Mouse (Mus musculus) heart, postnatal 25 days (tissue): ENCODE results near the gene Padi2. TPM values are rescaled to one million over a fixed set of nuclear protein-coding genes. Genes with fewer than 3 reads are reported as not detected.

Experiments used
- DNase-seq: peaks from one replicate; pipeline ENCODE4 v3.0.0; 2022; ENCODE audit warnings: low spot score
- intact Hi-C: fragments of 180-260 bp; cut with DNase I; formaldehyde crosslinking; loops from one replicate; pipeline ENCODE4 v1.15.1; 2025
- total RNA-seq, 2 experiments: library from RNA; stranded (reverse); gene quantifications; 2 replicates each; pipeline ENCODE4 v1.2.3; 2021

Gene Padi2
- total RNA-seq, 2 experiments from 2014 or later = 0.42 to 0.81 TPM

- intact Hi-C loops = no loop called here
- DNase-seq = no peak
Measured at GRCm38 (mm10) chr4:140880207-140880606, 25.9 kb upstream of the Padi2 start.

DNA sequence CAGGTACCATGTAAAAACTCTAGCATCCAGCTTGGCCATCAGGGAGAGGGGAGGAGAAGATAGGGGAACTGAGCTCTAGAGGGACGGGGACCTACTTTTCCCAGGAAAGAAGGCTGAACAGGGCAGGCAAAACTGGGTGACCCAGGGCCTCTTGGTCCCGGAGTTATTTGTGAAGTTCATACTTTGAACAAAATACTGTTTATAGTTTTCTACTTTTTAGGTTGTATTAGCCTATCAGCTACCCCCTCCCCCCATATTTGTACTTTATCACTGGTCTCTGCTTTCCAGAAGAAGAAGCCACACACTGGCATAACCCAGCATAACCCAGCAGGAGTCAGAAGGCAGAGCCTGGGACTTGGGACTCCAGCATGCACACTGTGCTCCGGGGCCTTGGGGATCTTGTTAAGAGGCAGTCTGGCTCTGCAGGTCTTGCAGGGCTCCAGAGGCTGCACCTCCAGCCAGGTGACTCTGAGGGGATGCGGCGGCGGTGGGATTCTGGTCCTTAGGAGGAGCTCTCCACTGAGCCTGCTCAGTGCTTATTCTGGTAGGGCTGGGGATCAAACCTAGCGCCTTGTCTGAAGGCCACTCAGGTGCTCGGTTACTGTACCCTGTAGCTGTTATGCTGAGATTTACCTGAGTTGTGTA lies 25.0 kb upstream of the Padi2 start:
- DNase-seq = no peak
- intact Hi-C loops = no loop called here

GRCm38 (mm10) chr4:140881771-140882170 lies 24.4 kb upstream of the Padi2 start:
- no peak for DNase-seq
- intact Hi-C loops = no loop called here

- DNase-seq = no peak
- intact Hi-C loops = no loop called here
Measured at GRCm38 (mm10) chr4:140882365-140882764, 23.8 kb upstream of the Padi2 start.

DNA sequence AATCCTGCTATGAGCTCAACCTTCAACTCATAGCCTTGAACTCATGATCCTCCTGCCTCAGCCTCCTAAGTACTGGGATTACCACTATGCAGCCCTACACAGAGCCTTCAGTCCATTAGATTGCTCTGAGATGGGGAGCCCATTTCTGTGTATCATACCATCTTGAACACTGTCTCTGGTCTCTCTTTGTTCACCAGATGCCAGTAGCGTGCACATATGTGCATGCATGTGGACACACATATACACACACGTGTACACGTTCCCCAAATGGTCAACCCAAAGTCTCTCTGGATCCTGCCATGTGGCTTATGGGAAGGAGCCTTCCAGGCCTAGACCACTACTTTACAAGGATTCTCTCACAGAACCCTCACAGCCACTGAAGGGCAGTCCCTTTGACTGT lies 23.2 kb upstream of the Padi2 start:
- intact Hi-C loops = no loop called here
- DNase-seq = no peak

- peak; percentile 32 for DNase-seq
- intact Hi-C loops = no loop called here
Measured at GRCm38 (mm10) chr4:140883852-140884251, 22.3 kb upstream of the Padi2 start.

DNA sequence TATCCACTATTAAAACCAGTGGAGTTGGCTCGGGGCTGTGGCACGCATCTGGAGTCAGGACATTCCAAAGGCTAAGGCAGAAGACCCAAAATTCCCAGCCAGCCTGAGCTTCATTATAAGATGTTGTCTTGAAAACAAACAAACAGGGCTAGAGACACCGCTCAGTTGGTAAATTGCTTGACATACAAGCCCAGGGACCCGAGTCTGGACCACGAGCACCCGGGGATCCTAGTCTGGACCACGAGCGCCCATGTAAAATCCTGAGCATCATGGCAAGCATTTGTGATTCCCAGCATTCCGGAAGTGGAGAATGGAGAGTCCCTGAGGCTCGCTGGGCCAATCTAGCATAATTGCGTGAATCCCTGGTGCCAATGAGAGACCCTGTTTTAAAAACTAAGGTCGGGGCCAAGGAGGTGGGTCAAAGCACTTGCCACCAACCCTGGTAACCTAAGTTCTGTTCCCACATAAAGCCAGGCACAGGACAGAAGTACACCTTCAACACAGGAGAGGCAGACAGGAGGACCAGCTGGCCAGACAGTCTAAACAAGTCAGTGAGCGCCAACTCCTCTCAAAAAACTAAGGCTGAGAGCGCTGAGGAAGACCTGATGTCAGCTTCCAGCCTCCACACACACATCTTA lies 14.5 kb upstream of the Padi2 start:
- DNase-seq = no peak
- intact Hi-C loops = no loop called here

GRCm38 (mm10) chr4:140892163-140892530 lies 14.0 kb upstream of the Padi2 start:
- no peak for DNase-seq
- intact Hi-C loops = no loop called here

DNA sequence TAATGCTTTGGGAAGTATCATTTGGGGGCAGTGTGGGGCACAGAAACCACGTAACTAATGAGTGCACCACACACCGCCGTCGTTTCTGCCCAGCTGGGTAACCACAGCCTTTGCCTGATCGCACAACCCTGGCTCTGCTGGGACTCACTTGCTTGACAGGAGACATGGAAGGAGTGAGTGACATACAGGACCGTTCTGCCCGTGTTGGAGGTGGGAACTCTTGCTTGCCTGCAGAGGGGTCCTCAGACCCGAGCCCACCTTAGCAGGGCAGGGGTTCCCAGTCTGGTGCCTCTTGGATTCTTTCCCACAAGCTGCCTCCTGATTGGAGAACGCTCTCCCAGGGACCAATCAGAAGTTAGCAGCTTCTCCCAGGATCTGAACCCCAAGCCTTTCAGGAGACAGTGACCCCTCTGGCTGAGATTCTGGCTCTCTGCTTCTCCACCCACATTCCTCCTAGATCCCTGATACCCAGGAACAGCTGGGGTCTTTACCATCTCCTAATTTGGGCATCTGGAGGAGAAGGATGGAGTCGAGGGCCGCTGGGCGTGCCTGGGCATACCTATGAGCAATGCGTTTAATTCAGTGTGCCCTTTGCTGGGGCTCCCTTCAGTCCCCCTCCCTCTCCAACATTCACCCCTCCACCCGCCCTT lies 1.2 kb upstream of the Padi2 start:
- intact Hi-C loops = no loop called here
- DNase-seq = no peak

DNA sequence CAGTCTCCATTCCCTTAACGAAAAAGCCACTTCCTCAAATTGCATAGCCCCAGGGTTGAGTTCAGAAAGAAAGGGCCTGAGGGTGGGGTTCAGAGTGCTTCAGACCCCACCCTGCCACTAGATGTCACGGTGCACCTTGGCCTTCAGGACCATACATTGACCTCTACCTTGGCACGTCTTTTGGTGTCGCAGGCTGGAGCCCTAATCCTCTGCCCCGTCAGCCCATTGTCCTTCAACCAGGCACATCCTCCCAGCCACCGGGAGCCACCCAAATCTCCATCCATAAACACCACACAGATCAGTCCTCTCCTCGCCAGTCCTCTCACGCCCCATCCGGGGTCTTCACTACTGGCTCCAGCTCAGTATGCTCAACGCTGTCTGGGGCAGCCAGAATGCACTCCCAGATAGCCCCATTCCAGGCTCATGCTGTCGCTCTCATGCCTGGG lies 695 bp upstream of the Padi2 start:
- intact Hi-C loops = no loop called here
- no peak for DNase-seq

- DNase-seq = no peak
- intact Hi-C loops = no loop called here
Measured at GRCm38 (mm10) chr4:140906827-140907280, 710 bp downstream of the Padi2 start.

DNA sequence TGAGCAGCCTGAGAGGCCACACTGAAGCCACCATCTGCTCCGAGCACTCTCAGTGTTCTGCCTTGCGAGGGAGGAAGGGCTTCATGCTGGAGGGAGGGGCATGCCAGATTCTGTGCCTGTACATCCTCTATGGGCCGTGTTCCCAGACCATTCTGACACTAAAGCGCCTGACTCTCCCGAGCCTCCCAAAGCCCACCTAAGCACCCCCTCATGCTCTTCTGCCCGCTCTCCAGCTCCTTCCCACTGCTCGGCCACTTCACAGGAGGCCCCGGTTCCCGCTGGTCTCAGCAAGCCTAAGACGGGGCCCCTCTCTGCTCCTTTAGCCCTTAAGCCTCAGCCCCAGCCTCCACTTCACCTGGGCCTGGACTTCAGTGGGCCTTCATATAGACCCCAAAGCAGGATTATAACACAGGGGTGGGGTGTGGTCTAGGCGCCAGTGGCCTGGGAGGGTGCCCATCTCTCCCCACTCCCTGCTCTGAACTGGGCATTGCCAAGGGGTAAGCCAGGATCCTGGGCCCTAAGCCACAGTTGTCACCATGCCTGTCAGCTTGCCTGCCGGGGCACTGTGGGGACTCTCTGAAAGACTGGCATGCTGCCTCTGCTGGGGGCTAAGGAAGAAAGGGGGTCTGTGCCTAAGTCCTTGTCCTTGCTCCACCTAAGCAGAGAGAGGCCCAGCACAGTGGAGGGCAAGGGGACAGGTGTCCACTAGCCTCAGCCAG lies 1.3 kb downstream of the Padi2 start:
- intact Hi-C loops = no loop called here
- no peak for DNase-seq

GRCm38 (mm10) chr4:140908627-140909026 lies 2.5 kb downstream of the Padi2 start:
- intact Hi-C loops = no loop called here
- DNase-seq = no peak

DNA sequence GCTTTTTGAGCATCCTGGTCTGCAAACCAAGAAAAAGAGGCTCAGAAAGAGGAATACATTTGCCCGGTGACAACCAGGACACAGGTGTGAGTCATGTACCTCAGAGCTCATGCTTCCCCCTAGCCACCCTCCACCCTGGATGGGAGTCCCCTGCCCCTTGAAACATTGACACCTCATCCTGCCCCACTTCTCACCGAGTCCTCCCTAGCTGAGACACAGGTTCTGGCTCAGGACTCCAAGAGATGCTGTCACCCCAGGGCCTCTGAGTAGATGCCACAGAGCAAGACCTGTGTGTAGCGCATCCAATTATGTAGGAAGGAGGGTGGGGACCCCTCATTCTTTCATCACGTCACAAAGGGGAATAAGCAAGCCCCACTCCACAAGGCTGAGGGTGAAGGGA lies 3.4 kb downstream of the Padi2 start:
- intact Hi-C loops = no loop called here
- no peak for DNase-seq

DNA sequence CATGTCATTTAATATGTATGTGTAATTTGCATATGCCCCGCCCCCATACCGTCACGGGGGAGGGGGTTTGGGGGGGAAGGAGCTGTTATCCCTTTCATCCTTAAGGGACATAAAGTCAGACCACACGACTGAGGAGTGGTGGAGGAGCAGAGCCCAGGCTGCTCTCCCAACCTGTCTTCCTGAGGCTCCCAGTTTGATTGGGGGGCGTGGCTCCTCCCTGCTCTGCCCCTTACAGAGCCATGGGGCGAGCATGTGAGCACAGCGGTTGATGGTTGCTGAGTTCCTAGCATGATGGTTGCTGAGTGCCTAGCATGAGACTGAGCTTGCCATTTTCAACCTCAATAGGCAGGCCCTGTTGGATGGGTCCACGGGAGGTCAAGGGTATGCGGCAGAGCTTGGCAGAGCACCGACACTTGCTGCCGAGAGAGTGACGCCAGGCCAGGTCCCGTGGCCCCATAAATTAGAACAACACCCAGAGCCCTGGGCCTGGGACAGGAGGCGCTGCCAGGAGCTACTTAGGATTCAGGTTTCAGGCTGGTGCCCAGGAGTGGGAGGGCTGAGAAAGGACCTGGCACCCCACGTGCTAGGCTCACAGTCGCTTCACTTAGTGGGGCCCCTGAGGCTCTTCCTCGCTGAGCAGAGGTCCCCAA lies 4.6 kb downstream of the Padi2 start:
- DNase-seq = no peak
- intact Hi-C loops = no loop called here

DNA sequence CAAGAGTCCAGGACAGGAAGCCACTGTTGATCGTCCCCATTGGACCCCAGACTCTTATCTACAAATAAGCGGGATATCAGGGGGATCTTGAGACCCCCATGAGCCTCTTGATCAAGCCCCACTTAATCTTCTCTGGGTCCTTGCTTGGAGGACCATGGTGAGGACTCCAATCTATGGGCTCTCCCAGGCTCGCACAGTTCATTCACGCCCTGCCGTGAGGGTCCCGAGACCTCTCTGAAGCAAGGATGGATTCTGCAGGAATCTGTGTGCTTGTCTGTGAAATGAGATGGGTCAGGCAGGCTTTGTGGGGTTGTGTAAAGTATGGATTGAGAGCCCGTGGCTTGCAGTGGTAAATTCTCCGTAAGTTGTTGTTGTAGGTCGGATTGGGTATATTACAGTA lies 5.3 kb downstream of the Padi2 start:
- intact Hi-C loops = no loop called here
- no peak for DNase-seq

- no peak for DNase-seq
- intact Hi-C loops = no loop called here
Measured at GRCm38 (mm10) chr4:140912271-140912833, 6.2 kb downstream of the Padi2 start.

DNA sequence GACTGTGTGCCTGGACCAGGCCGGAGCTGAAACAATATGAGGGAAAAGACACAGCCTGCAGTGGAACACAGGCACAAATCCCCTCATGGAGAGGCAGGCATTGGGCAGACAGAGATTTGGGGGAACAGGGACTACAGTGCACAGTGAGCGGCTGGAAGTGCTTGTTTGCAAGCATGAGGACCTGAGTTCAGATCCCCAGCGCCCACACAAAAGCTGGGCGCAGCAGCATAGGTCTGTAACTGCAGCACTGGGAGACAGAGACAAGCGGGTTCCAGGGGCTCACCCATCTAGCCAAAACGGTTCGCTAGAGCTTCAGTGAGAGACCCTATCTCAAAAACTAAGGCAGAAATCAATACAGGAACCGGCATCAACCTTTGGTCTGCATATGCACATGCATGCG lies 7.4 kb downstream of the Padi2 start:
- no peak for DNase-seq
- intact Hi-C loops = no loop called here

DNA sequence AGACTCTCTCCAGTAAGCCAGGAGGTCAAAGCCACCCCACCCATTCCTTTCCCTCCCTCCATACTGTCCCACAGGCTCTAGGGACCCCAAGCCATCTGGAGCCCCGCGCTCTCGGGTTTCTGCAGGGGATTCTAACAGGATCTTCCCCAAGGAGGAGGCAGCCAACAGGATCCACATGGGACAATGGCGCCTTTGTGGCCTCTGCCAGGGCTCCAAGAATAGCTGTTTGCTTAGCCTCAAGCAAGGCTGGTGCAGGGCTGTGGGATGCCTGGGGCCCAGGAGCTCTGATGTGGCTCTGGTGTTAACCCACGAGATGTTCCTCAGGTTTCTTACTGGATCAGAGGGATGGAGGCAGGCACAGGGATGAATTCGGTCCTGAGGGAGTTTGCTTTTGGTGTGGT lies 8.6 kb downstream of the Padi2 start:
- no peak for DNase-seq

DNA sequence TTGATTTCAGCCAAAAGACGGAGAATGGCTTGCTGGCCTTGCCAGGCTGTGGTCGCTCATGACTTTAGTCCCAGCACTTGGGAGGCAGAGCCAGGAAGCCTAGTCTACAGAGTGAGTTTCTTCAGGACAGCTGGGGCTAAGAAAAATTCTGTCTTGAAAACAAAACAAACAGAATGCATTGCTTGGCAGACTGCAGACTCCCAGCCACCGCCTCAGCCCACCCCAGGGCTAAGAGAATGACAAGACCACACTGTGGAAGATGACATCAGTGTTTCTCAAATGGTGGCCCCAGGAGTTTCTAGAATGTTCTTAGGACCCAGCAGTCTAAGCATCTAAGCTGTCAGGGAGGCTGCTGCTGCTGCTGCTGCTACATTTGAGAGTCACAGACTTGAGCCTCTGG lies 9.1 kb downstream of the Padi2 start:
- no peak for DNase-seq
- intact Hi-C loops = no loop called here

More for the DNA sequence above, 8.6 kb downstream of the Padi2 start:
- intact Hi-C loops = no loop called here
